Comparison of ENCODE assay signal across 15 mouse cellular contexts in genomic region chr5:37932086-37932759, GRCm38 (mm10).
DNase-seq lines count a peak whose midpoint lies in the region; ATAC-seq and TF ChIP-seq lines count a peak whose summit lies in the region.
"Had no signal": no experiment of that assay in that cellular context is flagged by ENCODE, and none has a peak within 500 bp of the region (broad histone marks: within the 10 kb centered on the region; RNA-seq: fewer than 3 reads in every experiment).

No protein-coding gene starts in this region.

- H3K4me3 ChIP-seq in forebrain, embryonic 14.5 days (ENCODE audit: low read depth, low read length), result no peak overlapping the region
- no peak overlapping the region for H3K4me3 ChIP-seq in forebrain, embryonic 13.5 days
- no peak overlapping the region for H3K4me3 ChIP-seq in kidney, embryonic 15.5 days (replicated peaks)
- H3K4me3 ChIP-seq in spleen, adult 2 months (ENCODE audit: extremely low read depth, insufficient read depth, insufficient read length), result no peak overlapping the region
- H3K4me3 ChIP-seq in limb, embryonic 13.5 days, result no peak overlapping the region
- H3K4me3 ChIP-seq in hindbrain, embryonic 10.5 days, result no peak overlapping the region
- H3K4me3 ChIP-seq: heart, embryonic 12.5 days; midbrain, embryonic 10.5 days had no signal

- DNase-seq in forebrain, embryonic 14.5 days (ENCODE audit: low spot score), result peak; percentile 24
- DNase-seq in kidney, postnatal 4 days, result peak; percentile 22 to 26
- DNase-seq in spleen, adult 2 months (ENCODE audit: low read depth in 1 of 2, low spot score in 2 of 2), result no peak
- DNase-seq in spleen, postnatal 36 days (ENCODE audit: low spot score in 2 of 2), result no peak
- no peak for DNase-seq in hindbrain, embryonic 10.5 days (ENCODE audit: low spot score)
- DNase-seq: cerebellum, postnatal 25 days; heart, postnatal 36 days; liver; lung, adult 18-20 months; spleen, adult 18-20 months had no signal

- H3K4me1 ChIP-seq in forebrain, embryonic 14.5 days (ENCODE audit: control insufficient read depth, insufficient read depth, low read length), result no peaks in the 10 kb centered on the region
- H3K4me1 ChIP-seq in forebrain, embryonic 13.5 days, result no peaks in the 10 kb centered on the region
- H3K4me1 ChIP-seq in kidney, embryonic 15.5 days, result no peaks in the 10 kb centered on the region
- no peaks in the 10 kb centered on the region for H3K4me1 ChIP-seq in spleen, adult 2 months (ENCODE audit: control insufficient read depth, insufficient read depth, insufficient read length)
- peaks cover 12% of the 10 kb centered on the region for H3K4me1 ChIP-seq in limb, embryonic 13.5 days
- no peaks in the 10 kb centered on the region for H3K4me1 ChIP-seq in hindbrain, embryonic 10.5 days (replicated peaks)

- no peak for ATAC-seq in forebrain, embryonic 14.5 days
- ATAC-seq in forebrain, embryonic 13.5 days, result no peak
- ATAC-seq in kidney, embryonic 15.5 days (replicated peaks; ENCODE audit: low FRiP score), result no peak
- peak; percentile 79; the same call in 1 of the 2 replicates for ATAC-seq in limb, embryonic 13.5 days (ENCODE audit: low FRiP score, low read depth)

- 85% methylated on average over 10 of the region's 10 CpGs for WGBS in forebrain, embryonic 14.5 days
- 87% methylated on average over 10 of the region's 10 CpGs for WGBS in forebrain, embryonic 13.5 days
- WGBS in kidney, embryonic 15.5 days, result 59% methylated on average over 10 of the region's 10 CpGs
- 75% methylated on average over 10 of the region's 10 CpGs for WGBS in spleen, adult 2 months
- 66% methylated on average over 10 of the region's 10 CpGs for WGBS in limb, embryonic 13.5 days
- 92% methylated on average over 10 of the region's 10 CpGs for WGBS in hindbrain, embryonic 10.5 days

- H3K36me3 ChIP-seq in forebrain, embryonic 14.5 days (ENCODE audit: control insufficient read depth, insufficient read depth, low read length), result no peaks in the 10 kb centered on the region
- no peaks in the 10 kb centered on the region for H3K36me3 ChIP-seq in forebrain, embryonic 13.5 days (ENCODE audit: poor library complexity, severe bottlenecking)
- no peaks in the 10 kb centered on the region for H3K36me3 ChIP-seq in kidney, embryonic 15.5 days
- H3K36me3 ChIP-seq in spleen, adult 2 months (ENCODE audit: control insufficient read depth, insufficient read depth, low read length), result no peaks in the 10 kb centered on the region
- no peaks in the 10 kb centered on the region for H3K36me3 ChIP-seq in limb, embryonic 13.5 days
- no peaks in the 10 kb centered on the region for H3K36me3 ChIP-seq in hindbrain, embryonic 10.5 days
- H3K36me3 ChIP-seq: heart, embryonic 12.5 days; midbrain, embryonic 10.5 days had no signal

- no peak for TF ChIP-seq POLR2A in spleen, adult 2 months (IDR thresholded peaks at IDR 0.05; ENCODE audit: low read depth, low read length)

- no peak for TF ChIP-seq CTCF in spleen, adult 2 months (IDR thresholded peaks at IDR 0.05; ENCODE audit: extremely low read depth, insufficient read depth, insufficient read length, insufficient replicate concordance)

- H3K27me3 ChIP-seq in forebrain, embryonic 14.5 days (replicated peaks; ENCODE audit: control insufficient read depth, insufficient read depth, low read length), result no peaks in the 10 kb centered on the region
- peaks cover 7% of the 10 kb centered on the region; the same call in 1 of the 2 replicates for H3K27me3 ChIP-seq in forebrain, embryonic 13.5 days
- H3K27me3 ChIP-seq in kidney, embryonic 15.5 days, result no peaks in the 10 kb centered on the region
- no peaks in the 10 kb centered on the region for H3K27me3 ChIP-seq in spleen, adult 2 months (ENCODE audit: control insufficient read depth, insufficient read depth, low read length)
- peaks cover 3% of the 10 kb centered on the region; the same call in 1 of the 2 replicates for H3K27me3 ChIP-seq in limb, embryonic 13.5 days
- no peaks in the 10 kb centered on the region for H3K27me3 ChIP-seq in hindbrain, embryonic 10.5 days (ENCODE audit: insufficient read depth, poor library complexity, severe bottlenecking)

- H3K27ac ChIP-seq in forebrain, embryonic 14.5 days (ENCODE audit: low read depth, low read length), result no peak overlapping the region
- no peak overlapping the region for H3K27ac ChIP-seq in forebrain, embryonic 13.5 days
- H3K27ac ChIP-seq in kidney, embryonic 15.5 days, result no peak overlapping the region
- H3K27ac ChIP-seq in spleen, adult 2 months (ENCODE audit: insufficient read depth, low read length), result 0 out of 2 replicates have a peak overlapping the region, but pooled peaks have one; percentile 9
- H3K27ac ChIP-seq in limb, embryonic 13.5 days, result 0 out of 2 replicates have a peak overlapping the region, but pooled peaks have one; percentile 15
- no peak overlapping the region for H3K27ac ChIP-seq in hindbrain, embryonic 10.5 days
- H3K27ac ChIP-seq: midbrain, embryonic 10.5 days had no signal

- no peak overlapping the region for H3K9ac ChIP-seq in forebrain, embryonic 14.5 days (ENCODE audit: low read length)
- no peak overlapping the region for H3K9ac ChIP-seq in forebrain, embryonic 13.5 days
- no peak overlapping the region for H3K9ac ChIP-seq in kidney, embryonic 15.5 days
- H3K9ac ChIP-seq in limb, embryonic 13.5 days, result peak overlapping the region; percentile 25; the same call in 1 of the 2 replicates
- H3K9ac ChIP-seq: heart, embryonic 12.5 days had no signal

- no peaks in the 10 kb centered on the region for H3K9me3 ChIP-seq in forebrain, embryonic 14.5 days (replicated peaks; ENCODE audit: control insufficient read depth, low read length)
- H3K9me3 ChIP-seq in forebrain, embryonic 13.5 days (replicated peaks), result no peaks in the 10 kb centered on the region
- H3K9me3 ChIP-seq in kidney, embryonic 15.5 days (replicated peaks), result no peaks in the 10 kb centered on the region
- no peaks in the 10 kb centered on the region for H3K9me3 ChIP-seq in limb, embryonic 13.5 days
- H3K9me3 ChIP-seq in hindbrain, embryonic 10.5 days, result no peaks in the 10 kb centered on the region
- H3K9me3 ChIP-seq: heart, embryonic 12.5 days; midbrain, embryonic 10.5 days had no signal

- H3K4me2 ChIP-seq in forebrain, embryonic 14.5 days (ENCODE audit: low read length), result no peak overlapping the region
- H3K4me2 ChIP-seq in forebrain, embryonic 13.5 days, result no peak overlapping the region
- no peak overlapping the region for H3K4me2 ChIP-seq in kidney, embryonic 15.5 days
- no peak overlapping the region for H3K4me2 ChIP-seq in limb, embryonic 13.5 days (replicated peaks)
- H3K4me2 ChIP-seq: heart, embryonic 12.5 days had no signal

Comparison
In these comparisons a context has a peak if more than half of its experiments do, and no peak if none do; other contexts are left out.
1. DNase-seq: peak in forebrain, embryonic 14.5 days (single experiment) and kidney, postnatal 4 days (2 of 2); none in spleen, adult 2 months (0 of 2), spleen, postnatal 36 days (0 of 2) and hindbrain, embryonic 10.5 days (single experiment).
2. H3K27ac ChIP-seq: peak in spleen, adult 2 months (single experiment) and limb, embryonic 13.5 days (single experiment); none in forebrain, embryonic 14.5 days (single experiment), forebrain, embryonic 13.5 days (single experiment), kidney, embryonic 15.5 days (single experiment) and hindbrain, embryonic 10.5 days (single experiment).